Mouse (Mus musculus): ENCODE measurements around the gene Vezf1. TPM values are rescaled to one million over a fixed set of nuclear protein-coding genes. Genes with fewer than 3 reads are reported as not detected.

The Vezf1 gene
- total and polyA plus RNA-seq, 3 experiments = 8.0 to 20.8 TPM; not detected in 1

GRCm38 (mm10) chr11:88118091-88118440 is 50.0 kb downstream of the Vezf1 start:
- Histone ChIP-seq H3K9ac (ENCODE audit: control insufficient read depth, low read depth, low read length, poor library complexity, severe bottlenecking) (no peak overlapping the region), H3K79me2 (ENCODE audit: control insufficient read depth, insufficient read depth, low read length, poor library complexity) (no peaks in the 10 kb centered on the region), H3K4me3 (ENCODE audit: control insufficient read depth in 1 of 2, insufficient read depth in 1 of 2, low read depth in 2 of 2, low read length in 2 of 2) (no peak overlapping the region), H3K4me1 (ENCODE audit: control insufficient read depth in 1 of 2, insufficient read depth in 2 of 2, low read length in 2 of 2) (no peaks in the 10 kb centered on the region), H3K27ac (ENCODE audit: control insufficient read depth, low read depth, low read length) (no peak overlapping the region), H3K27me3 (ENCODE audit: control insufficient read depth in 1 of 2, insufficient read depth in 2 of 2, low read length in 2 of 2) (peaks cover 0 to 3% of the 10 kb centered on the region in 2 experiments; a peak in 2 of 4 replicates), H3K36me3 (ENCODE audit: control insufficient read depth in 1 of 2, insufficient read depth in 2 of 2, low read length in 2 of 2) (no peaks in the 10 kb centered on the region), H3K9me3 (replicated peaks; ENCODE audit: insufficient read depth, low read length) (no peaks in the 10 kb centered on the region)
- DNase-seq (ENCODE audit: low read depth, low spot score) = no peak
- no peak for TF ChIP-seq MYB (IDR thresholded peaks at IDR 0.05; ENCODE audit: low read depth, low read length)
- TF ChIP-seq ZMIZ1 (IDR thresholded peaks at IDR 0.05; ENCODE audit: low read depth, low read length) = no peak
- TF ChIP-seq NELFE (IDR thresholded peaks at IDR 0.05; ENCODE audit: low read depth, low read length) = no peak
- TF ChIP-seq HCFC1 (IDR thresholded peaks at IDR 0.05; ENCODE audit: low read depth, low read length) = no peak
- TF ChIP-seq GABPA (IDR thresholded peaks at IDR 0.05; ENCODE audit: low read depth, low read length) = no peak
- no peak for TF ChIP-seq CTCF (IDR thresholded peaks at IDR 0.05 in 2 of 3, conservative IDR thresholded peaks at IDR 0.05 in 1 of 3; ENCODE audit: control insufficient read depth in 1 of 3, insufficient read depth in 1 of 3, low read depth in 2 of 3, low read length in 3 of 3, poor library complexity in 1 of 3, severe bottlenecking in 1 of 3)
- no peak for TF ChIP-seq RCOR1 (IDR thresholded peaks at IDR 0.05; ENCODE audit: low read depth, low read length)
- TF ChIP-seq POLR2AphosphoS5 (IDR thresholded peaks at IDR 0.05; ENCODE audit: borderline replicate concordance, low read depth, low read length) = no peak
- no peak for TF ChIP-seq ETS1 (IDR thresholded peaks at IDR 0.05; ENCODE audit: low read depth, low read length)

- DNase-seq (ENCODE audit: low read depth, low spot score) = no peak
- Histone ChIP-seq H3K36me3 (ENCODE audit: control insufficient read depth in 1 of 2, insufficient read depth in 2 of 2, low read length in 2 of 2) (no peaks in the 10 kb centered on the region), H3K27me3 (ENCODE audit: control insufficient read depth in 1 of 2, insufficient read depth in 2 of 2, low read length in 2 of 2) (peaks cover under 1 to 3% of the 10 kb centered on the region in 2 experiments; a peak in 3 of 4 replicates), H3K9me3 (replicated peaks; ENCODE audit: insufficient read depth, low read length) (no peaks in the 10 kb centered on the region), H3K4me1 (ENCODE audit: control insufficient read depth in 1 of 2, insufficient read depth in 2 of 2, low read length in 2 of 2) (no peaks in the 10 kb centered on the region), H3K9ac (ENCODE audit: control insufficient read depth, low read depth, low read length, poor library complexity, severe bottlenecking) (no peak overlapping the region), H3K79me2 (ENCODE audit: control insufficient read depth, insufficient read depth, low read length, poor library complexity) (no peaks in the 10 kb centered on the region), H3K27ac (ENCODE audit: control insufficient read depth, low read depth, low read length) (no peak overlapping the region), H3K4me3 (ENCODE audit: control insufficient read depth in 1 of 2, insufficient read depth in 1 of 2, low read depth in 2 of 2, low read length in 2 of 2) (no peak overlapping the region)
- TF ChIP-seq GATA1 (IDR thresholded peaks at IDR 0.05; ENCODE audit: low read depth, low read length) (no peak), USF1 (IDR thresholded peaks at IDR 0.05; ENCODE audit: low read depth, low read length) (no peak)
Observed at GRCm38 (mm10) chr11:88118817-88119642, 51.0 kb downstream of the Vezf1 start.

DNA sequence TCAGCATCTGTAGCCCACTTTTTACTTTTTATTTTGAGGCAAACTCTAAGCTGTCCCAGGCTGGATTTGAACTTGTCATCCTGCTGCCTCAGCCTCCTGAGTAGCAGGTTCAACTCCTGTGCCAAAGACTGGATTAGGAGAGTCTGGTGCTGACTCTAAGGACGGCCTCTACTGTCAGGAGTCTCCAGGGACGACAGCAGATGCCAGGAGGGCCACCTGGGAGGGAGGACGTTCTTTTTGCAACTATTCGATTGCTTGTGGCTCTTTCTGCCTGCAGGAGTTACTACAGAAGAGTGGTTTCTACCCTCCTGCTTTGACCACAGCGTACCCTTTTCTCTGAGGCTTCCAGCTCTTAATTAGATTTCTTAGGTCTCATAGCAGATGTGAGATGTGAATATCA is 54.5 kb downstream of the Vezf1 start:
- Histone ChIP-seq H3K36me3 (ENCODE audit: control insufficient read depth in 1 of 2, insufficient read depth in 2 of 2, low read length in 2 of 2) (no peaks in the 10 kb centered on the region), H3K4me3 (ENCODE audit: control insufficient read depth in 1 of 2, insufficient read depth in 1 of 2, low read depth in 2 of 2, low read length in 2 of 2) (no peak overlapping the region), H3K79me2 (ENCODE audit: control insufficient read depth, insufficient read depth, low read length, poor library complexity) (no peaks in the 10 kb centered on the region), H3K9ac (ENCODE audit: control insufficient read depth, low read depth, low read length, poor library complexity, severe bottlenecking) (no peak overlapping the region), H3K4me1 (ENCODE audit: control insufficient read depth in 1 of 2, insufficient read depth in 2 of 2, low read length in 2 of 2) (no peaks in the 10 kb centered on the region), H3K9me3 (replicated peaks; ENCODE audit: insufficient read depth, low read length) (no peaks in the 10 kb centered on the region), H3K27me3 (ENCODE audit: control insufficient read depth in 1 of 2, insufficient read depth in 2 of 2, low read length in 2 of 2) (peaks cover 3 to 4% of the 10 kb centered on the region in 2 experiments), H3K27ac (ENCODE audit: control insufficient read depth, low read depth, low read length) (no peak overlapping the region)
- TF ChIP-seq POLR2AphosphoS2 (IDR thresholded peaks at IDR 0.05; ENCODE audit: low read length) (no peak), MEF2A (IDR thresholded peaks at IDR 0.05; ENCODE audit: extremely low read depth, insufficient replicate concordance, low read depth, low read length, poor library complexity, severe bottlenecking) (no peak), HCFC1 (IDR thresholded peaks at IDR 0.05; ENCODE audit: low read depth, low read length) (no peak), POLR2AphosphoS5 (IDR thresholded peaks at IDR 0.05; ENCODE audit: borderline replicate concordance, low read depth, low read length) (no peak), TAL1 (IDR thresholded peaks at IDR 0.05; ENCODE audit: low read length) (no peak), EP300 (IDR thresholded peaks at IDR 0.05; ENCODE audit: low read depth in 1 of 2, low read length in 2 of 2) (no peak), SMC3 (IDR thresholded peaks at IDR 0.05; ENCODE audit: low read depth, low read length) (no peak), SIN3A (IDR thresholded peaks at IDR 0.05; ENCODE audit: low read length) (no peak), MAFK (IDR thresholded peaks at IDR 0.05; ENCODE audit: borderline replicate concordance, low read depth, low read length) (no peak), ELF1 (IDR thresholded peaks at IDR 0.05; ENCODE audit: low read depth, low read length) (no peak), GABPA (IDR thresholded peaks at IDR 0.05; ENCODE audit: low read depth, low read length) (no peak), CHD1 (IDR thresholded peaks at IDR 0.05; ENCODE audit: low read depth, low read length) (no peak), MXI1 (IDR thresholded peaks at IDR 0.05; ENCODE audit: low read depth, low read length) (no peak), E2F4 (IDR thresholded peaks at IDR 0.05; ENCODE audit: borderline replicate concordance, low read depth, low read length) (no peak), TCF12 (IDR thresholded peaks at IDR 0.05; ENCODE audit: low read depth, low read length) (no peak), ZKSCAN1 (IDR thresholded peaks at IDR 0.05; ENCODE audit: low read depth, low read length) (no peak), ETS1 (IDR thresholded peaks at IDR 0.05; ENCODE audit: low read depth, low read length) (no peak)
- no peak for DNase-seq (ENCODE audit: low read depth, low spot score)
